Mouse (Mus musculus) adrenal gland, adult 2 months (tissue): Measurements from ENCODE around the gene Nxn. TPM values are rescaled to one million over a fixed set of nuclear protein-coding genes. Genes with fewer than 3 reads are reported as not detected.
A peak's percentile ranks its signal among the peaks of the same experiment; 100 is the strongest.

ENCODE experiments used
- DNase-seq: peaks from one replicate; pipeline ENCODE4 v3.0.0; 2021
- polyA plus RNA-seq: library from polyadenylated mRNA; depleted of rRNA; stranded (reverse); fragments of >200 nt; gene quantifications from 2 replicates; pipeline ENCODE4 v1.2.3, GENCODE M21; 2012
- total RNA-seq, 2 experiments: library from RNA; stranded (reverse); gene quantifications; 2 replicates each; pipeline ENCODE4 v1.2.3; 2021

The Nxn gene
- total and polyA plus RNA-seq, 3 experiments, result 21.5 to 31.6 (median 28.9) TPM

DNA sequence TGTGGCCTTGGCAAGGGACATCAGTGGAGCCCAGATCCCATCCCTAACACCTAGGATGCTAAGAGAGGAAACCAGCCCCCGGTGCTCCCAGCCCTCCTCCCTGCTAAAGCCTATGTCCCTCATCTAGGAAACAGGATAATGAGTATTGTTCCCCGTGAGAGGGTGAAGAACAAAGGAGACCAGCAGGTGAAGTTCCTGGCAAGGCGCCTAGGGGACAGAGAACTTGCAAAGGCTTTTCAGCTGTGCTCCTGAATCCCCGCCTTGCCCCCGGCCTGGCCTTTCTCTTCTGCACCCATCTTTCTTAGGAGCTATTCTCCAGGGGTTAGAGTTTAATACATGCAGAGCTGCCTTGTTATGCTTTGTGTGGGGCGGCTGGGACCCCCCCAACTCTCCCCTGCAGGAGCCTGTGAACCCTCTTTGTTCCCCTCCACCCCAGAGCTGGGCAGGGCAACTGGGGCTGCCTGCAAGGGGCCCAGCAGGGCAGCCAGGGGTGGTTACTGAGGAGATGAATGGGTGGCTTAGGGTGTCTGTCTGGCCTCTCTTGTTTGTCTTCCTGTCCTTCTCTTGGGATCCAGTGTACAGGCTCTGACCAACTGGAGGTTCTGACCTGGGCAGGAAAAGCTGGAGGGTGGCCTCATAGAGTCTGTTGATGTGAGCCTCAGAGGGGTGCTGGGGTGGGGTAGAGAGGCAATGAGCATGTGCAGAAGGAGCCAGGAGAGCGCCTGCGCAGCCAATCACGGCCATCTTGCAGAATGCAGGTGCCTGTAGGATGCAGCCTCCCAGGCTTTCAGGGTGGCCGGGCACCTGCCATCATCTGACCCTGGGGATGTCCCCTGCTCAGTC, 138.5 kb downstream of the Nxn start:
- no peak for DNase-seq

DNA sequence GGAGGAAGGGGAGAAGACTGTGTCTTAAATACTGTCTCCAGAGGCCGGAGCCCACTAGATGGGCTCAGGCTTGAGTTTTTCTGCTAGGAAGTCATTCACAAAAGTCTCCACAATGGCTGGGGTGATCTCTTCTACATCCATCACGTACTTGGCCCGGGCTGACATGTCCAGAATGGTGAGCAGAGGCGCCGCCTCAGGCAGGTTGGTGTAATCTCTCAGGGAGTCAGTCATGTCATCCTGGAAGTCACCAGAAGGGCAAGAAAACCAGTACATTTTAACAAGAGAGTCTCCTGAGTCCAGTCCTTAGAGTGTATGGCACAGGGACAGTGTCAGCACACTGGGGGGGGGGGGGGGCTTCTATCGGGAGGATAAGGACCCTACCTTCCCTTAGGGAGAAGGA, 140.4 kb downstream of the Nxn start:
- DNase-seq, result no peak

DNA sequence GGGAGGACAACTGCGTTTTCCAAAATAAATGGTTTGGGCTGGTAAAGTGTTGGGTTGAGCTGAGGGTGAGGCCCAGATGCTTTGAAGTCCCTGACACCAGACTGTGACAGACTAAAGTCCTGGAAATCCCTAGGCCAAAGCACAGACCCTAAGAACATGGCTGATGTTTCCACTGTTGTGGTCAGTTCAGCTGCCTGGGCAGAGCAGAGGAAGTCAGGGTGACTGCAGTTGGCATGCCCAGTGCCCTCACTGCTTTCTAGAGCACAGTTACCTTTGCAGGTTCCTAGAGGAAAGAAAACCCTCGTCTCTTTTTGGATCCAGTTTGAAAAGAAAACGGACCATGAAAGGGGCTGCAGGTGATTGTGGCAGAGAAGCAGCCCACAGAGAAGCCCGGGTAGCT, 141.6 kb downstream of the Nxn start:
- no peak for DNase-seq

DNA sequence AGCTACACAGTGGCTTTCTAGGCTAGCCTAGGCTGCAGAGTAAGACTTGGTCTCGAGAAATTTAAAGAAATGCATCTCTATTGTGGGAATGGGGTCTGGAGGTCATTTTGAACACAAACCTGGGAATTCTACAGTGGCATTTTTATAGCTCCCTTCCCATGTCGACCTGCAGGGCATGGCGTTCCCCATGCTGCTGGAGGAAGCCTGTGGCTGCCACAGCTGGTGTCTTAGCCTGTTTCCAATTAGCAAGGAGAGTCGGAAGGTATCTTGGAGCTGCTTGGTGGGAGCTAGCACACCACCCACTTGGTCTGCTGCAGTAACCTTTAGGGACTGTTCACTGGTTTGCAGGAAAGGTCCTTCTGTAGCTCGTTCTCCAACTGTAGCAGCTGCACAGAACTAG, 142.8 kb downstream of the Nxn start:
- no peak for DNase-seq

DNA sequence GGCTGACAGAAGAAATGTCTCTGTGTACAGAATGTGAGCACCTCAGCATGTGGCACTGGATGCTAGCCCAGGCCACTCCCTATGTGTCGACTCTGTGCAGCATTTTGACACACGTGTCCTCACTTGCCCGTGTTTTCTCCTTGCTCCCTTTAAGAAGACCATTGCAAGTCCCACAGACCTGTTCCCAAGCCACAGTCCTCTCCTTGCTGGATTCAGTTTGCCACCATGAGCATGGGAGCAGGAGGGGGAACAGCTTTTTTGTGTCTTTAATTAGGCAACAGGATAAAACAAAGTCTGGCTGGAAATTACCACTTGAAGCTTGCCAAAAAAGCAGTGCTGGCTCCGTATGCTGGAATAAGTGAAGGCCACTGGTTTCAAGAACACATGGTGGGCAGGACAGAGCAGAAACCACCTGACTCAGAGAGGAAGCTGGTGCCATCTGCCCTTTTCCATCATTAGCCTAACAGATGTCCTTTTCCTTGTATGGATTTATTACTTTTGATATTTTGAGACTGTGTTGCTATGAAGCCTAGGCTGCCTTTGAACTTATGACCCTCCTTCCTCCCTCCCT, 143.4 kb downstream of the Nxn start:
- DNase-seq, result peak; percentile 64

DNA sequence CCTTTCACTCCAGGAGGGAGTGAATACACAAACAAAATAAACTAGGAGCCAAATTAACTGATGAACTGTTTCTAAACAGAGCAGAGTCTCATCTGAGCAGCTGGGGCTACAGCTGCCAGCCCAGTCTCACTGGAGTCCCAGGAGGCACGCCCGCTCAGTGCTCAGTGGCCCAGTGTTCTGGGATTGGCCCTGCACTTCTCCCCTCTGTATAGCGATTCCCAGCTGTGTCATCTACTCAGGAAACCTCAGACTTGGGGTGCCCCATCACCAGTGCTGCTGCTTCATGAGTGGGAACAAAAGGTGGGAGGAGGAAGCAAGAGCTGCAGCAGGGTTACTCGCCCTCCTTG, 145.0 kb downstream of the Nxn start:
- no peak for DNase-seq

DNA sequence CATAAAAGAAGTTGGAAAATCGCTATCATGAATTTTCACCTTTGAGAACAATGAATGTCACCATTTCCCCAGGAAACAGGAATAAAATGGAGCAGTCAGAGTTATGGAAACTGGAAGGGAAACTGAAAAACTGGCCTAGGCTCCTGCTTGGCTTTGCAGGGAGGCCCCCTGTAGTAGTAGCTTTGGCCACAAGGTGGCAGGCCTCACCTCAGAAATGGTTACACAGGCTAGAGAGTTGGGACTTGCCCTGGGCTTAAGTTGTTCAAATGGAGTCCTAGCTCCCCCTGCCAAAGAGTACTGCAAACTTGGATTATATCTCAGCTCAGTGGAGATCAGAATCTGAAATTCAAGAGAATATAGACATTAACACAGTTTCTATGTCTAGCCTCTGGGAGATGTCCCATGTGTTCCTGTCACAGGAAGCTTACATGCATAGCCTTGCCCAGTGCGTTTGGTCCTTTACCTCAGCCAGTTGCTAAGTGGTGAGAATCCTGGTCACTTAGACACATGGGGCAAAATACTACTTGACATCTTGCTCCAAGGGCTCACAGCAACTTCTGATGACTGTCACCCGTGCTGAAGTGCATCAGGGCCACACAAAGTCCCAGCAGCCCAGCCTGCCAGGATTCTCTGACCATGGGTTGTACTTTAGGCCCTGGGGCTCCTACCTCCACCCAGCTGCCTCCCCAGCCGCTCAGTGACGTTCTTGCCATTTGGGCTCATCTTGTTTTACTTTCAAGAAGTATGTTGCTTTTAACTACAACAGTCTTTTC, 145.6 kb downstream of the Nxn start:
- DNase-seq, result peak; percentile 89

DNA sequence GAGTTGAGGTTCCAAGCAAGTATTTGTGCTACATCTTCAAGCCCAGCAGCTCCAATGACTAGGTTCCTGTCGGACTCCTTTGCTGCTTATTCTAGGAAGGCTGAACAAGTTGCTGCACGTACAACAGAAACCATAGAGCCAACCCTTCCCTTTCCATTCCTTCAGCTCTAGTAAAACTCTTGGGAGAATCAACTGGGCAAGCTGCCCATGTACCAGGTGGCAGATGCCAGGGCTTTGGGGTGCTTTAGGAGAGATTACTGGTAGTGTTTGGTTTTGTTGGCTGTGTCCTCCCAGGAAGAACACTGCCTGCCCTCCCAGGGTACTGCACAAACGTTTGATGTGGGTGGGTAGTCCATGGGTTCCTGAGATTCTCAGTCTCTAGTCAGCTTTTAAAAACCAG, 146.9 kb downstream of the Nxn start:
- no peak for DNase-seq

DNA sequence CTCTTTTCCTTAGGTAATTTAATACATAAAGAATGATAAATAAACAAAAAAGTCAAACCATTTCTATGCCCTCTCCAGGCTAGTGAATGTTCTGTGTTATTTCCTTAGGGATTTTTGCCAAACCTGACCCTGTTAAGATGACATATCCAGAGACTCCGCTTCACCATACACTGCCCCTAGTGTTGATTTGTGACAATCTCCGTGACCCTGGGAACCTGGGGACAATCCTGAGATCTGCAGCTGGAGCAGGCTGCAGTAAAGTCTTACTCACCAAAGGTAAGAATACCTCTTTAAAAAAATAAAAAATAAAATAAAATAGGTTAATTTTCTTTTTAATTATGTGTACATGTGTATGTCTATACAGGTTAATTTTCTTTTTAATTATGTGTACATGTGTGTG, 151.7 kb downstream of the Nxn start:
- no peak for DNase-seq

DNA sequence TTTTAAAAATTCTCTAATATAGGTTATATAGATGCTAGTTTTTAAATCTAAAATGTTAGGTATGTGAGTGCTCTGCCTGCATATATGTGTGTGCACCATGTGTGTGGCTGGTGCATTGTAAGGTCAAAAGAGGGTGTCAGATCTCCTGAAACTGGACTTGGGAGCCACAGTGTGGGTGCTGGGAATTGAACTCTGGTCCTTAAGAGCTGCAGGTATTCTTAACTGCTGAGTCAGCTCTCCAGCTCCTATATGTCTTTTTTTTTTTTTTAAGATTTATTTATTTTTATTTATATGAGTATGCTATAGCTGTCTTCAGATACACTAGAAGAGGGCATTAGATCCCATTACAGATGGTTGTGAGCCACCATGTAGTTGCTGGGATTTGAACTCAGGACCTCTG, 152.5 kb downstream of the Nxn start:
- no peak for DNase-seq

DNA sequence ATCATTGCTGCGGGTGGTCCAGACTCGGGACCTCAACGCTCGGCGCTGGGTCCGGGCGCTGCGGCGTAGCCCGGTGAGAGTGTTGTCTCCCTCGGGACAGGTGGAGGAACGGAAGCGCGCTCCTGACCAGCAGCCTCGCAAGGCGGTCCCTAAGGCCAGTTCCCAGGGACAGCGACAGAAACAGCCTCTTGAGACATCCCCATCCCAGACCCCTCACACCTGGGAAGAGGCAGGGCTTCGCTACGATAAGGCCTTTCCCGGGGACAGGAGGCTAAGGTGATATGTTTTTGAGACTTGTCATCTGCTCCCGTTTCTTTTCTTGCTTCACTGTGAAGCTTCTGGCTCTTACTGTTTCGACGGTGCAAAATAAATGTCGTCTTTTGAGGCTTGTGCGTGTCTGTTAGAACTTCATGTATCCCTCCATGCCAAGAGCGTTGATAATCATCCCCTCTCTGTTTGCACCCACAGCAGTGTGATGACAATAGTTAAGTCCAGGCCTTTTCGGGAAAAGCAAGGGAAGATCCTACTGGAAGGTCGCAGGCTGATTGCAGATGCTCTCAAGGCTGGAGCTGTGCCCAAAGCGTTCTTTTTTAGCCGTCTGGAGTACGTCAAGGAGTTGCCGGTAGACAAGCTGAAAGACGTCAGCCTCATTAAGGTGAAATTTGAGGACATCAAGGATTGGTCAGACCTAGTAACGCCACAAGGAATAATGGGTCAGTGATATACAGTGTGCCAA, 155.0 kb downstream of the Nxn start:
- DNase-seq, result no peak

DNA sequence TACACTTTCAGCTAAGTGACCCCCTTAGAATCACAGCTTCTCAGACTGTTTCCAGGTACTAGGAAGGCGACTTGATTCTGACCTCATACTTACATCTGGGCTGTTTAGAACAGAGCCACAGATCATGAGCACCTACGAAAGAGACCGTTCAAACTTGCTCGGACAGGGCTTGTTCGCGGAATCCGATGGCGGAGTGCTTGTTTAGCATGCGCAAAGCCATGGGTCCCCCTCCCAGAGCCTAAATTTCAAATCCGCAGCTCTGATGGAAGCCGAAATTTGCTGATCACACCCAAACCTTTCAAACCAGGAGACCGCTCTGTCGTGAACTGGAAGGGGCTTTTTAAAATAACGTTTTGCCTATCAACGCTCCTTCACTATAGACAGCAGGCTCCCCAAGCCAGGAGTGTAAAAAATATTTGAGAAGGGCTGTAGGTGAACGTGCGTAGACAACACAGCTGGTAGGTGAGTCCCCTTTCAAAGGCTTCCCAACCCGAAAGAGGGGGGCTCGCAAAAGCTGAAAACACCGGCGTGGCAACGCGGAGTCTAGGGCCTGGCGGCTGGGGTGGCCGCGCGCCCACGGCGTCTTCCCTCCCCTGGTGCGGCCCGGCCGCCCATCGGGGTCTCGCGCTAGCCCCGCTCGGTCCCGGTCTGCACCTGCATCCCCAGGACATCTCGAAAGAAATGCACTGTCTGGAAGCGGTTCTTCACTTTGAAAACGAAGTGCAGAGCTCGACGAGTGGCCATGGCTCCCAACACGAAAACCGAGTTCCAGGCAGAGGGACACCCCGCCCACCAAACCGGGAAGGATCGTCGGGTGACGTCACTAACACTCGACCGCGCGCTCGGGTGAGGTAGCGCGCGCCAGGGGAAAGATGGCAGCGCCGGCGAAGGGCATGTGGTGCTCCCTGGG, 155.8 kb downstream of the Nxn start, which contains the start of the genes Mrm3 and Glod4:
Mrm3 (plus strand) TSS at position 815 of the 910 bp plus-strand sequence.
Glod4 (minus strand) TSS at position 825 of the 910 bp plus-strand sequence.
- DNase-seq, result peak; percentile 95

DNA sequence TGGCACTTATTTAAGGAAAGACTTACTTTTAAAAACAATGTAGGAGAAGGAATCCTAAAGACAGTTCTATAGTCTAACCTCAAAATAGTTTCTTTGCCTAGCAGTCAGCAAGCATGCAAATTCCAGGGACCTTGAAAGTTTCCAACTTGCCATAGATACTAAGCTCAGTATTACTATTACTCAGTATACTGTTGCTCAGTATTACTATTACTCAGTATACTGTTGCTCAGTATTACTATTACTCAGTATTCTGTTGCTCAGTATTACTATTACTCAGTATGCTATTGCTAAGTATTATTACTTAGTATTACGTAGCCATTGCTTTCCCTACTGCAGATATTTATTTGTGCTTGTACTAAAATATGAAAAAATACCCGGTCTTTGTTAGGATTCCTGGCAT, 159.2 kb downstream of the Nxn start:
- DNase-seq, result no peak

DNA sequence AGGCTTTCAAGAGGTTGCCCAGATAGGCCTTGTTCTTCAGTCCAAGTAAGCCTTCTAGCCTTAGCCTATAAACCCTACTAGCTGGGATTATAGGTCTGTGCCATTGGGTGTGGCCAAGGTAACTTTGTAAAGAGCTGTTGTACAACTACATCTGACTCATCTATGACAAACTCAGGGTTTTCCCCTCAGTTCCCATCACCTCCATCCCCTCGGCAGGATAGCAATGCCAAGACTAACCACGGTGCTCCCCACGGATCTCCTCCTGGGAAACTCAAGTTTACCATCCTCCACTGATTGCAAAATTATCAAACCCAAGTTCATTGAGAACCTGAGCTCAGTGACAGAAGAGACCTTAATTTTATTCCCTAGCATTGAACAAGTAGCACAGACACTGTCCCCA, 162.8 kb downstream of the Nxn start:
- no peak for DNase-seq

DNA sequence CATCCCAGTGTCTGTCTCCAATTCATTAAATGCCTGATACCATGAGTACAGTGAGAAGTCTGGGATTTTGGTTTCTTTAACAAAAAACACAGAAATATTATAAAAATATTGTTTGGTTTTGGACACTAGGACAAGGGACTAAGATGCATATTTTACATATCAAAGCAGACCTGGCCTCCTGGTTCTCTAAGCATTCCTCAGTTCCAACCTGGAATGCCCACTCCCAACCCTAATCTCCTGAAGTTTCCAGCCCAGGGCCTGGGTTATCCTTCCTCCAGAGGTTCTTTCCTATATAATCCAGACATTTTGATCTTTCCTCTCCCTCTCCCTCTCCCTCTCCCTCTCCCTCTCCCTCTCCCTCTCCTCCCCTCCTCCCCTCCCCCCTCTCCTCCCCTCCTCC, 173.9 kb downstream of the Nxn start:
- DNase-seq, result no peak

DNA sequence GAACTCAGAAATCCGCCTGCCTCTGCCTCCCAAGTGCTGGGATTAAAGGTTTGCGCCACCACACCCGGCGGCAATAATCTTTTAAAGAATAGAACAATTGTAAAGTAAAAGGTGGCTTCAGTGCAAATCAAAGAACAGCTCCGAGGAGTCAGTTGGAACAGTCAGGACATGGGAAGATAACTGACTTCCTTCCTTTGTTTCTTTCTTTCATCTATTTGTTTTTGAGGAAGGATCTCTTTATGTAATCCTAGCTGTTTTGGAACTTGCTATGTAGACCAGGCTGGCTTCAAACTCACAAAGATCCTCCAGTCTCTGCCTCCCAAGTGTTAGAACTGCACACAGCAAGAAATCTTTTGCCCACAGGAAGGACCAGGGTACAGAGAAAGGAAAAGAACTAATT, 174.3 kb downstream of the Nxn start:
- no peak for DNase-seq

DNA sequence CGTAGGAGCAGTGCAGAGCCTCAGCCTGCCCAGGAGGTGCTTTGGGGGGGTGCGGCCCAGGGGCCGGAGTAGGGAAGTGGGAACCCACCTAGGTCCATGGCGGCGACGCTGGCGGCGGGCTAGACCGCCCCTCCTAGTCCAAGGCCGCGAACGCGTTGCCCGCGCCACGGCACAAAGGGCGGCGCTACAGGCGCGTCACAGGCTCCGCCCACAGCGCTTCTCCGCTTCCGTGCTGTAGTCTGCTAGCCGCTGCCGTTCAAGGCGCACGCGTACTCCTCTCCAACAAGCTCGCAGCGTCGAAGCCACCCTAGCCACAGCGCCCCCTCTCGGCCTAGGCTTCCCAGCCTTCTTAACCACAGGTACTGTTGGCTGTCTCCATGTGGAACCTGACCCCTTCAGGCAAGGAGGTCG, 181.5 kb downstream of the Nxn start, which contains the start of the genes Dbil5 and Gemin4:
Dbil5 (plus strand) TSS at position 219 of the 411 bp plus-strand sequence.
Gemin4 (minus strand) TSS at position 275 of the 411 bp plus-strand sequence.
- DNase-seq, result peak; percentile 98

DNA sequence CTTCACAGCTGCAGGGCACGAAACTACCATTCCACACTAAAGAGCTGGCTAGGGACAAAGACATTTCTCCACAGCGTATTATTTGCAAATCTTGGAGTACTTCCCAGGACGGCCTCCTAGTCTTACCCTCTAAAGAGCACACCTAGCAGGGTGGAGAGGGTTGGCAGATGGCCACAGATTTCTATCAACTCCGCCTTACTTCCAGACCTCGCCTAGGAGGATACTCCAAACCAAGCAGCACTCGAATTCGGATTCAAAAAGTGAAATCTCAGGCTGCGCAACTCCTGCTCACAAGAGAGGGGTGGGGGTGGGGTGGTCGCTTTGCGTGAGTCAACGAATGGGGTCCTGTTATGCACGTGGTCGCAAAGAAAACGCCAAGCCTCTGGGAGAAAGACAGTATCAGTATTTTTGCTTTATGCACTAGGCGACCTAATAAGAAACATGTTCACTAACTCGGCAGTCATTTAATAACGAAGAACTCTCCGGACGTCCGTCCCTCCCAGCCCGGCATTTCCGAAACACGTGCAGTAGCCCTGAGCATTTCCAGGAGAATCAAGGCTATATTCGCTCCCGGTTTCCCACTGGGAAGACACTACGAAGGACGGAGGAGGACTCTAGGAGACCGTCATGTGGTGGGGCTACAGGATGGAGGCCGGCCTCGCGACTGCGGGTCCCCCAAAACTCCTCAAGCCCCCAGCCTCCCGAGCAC, 182.1 kb downstream of the Nxn start:
- DNase-seq, result peak; percentile 43

DNA sequence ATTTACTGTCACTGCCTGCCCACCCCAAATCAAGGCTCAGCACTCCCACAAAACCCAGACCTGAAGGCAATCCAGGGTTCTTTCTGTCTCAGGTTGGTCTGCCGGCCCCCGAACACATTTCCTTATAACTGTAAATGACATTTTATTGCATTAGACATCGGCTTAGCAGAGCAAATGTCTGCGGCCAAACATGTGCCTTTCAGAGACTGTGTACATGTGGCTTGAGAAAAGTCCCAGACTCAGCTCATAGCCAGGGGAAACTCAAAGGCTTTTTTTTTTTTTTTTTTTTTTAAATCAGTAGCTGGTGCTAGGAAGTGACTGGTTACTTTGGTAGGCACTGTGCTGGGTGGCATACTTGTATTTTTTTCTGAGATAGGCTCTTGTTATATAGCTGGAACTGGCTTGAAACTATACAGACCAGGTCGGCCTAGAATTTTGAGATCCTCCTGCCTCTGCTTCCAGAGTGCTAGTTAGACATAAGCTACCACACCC, 182.8 kb downstream of the Nxn start:
- DNase-seq, result no peak

DNA sequence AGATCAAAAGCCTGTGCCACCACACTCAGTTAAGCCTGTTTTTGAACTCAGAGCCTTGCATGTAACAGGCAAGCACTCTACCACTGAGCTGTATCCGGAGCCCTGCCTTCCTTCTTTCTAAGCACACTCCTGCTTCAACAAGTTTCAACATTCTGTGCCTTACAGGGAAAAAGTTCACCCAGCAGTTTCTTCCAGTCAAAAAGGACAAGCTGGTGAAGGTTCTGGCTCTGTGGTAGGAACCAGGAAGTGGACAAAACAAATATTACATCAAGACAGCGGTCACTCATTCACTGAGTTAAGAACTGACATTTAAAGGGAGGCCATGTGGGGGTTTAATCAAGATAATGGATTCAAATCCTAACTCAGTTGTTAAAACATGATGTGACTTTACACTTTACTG, 183.9 kb downstream of the Nxn start:
- no peak for DNase-seq
